Mouse (Mus musculus): ENCODE results near the gene Lamc3.

Gene Lamc3

GRCm38 (mm10) chr2:31994896-31995295, 107.8 kb downstream of the Lamc3 start:
- DNase-seq: no peak

DNA sequence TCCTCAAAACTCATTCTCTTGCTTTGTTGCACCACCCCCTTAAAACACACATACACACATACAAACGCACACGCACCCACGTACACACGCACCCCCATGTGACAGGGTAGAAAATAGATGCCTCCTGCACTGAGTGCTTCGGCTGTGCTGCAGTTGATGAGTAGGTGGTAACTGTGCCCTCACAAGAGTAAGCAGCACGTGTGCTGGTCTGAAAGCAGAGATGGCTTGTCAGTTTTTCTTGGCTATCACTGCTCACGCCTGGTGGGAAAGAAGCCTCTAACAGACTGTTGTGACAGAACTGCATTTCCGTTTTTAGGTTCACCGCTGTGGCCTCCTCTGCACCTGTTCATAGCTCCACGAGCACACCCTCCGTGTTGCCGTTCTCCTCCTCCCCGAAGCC, 109.0 kb downstream of the Lamc3 start:
- DNase-seq: no peak

Data from thymus, postnatal 14 days (tissue).